8 mouse cellular contexts compared by ENCODE assay signal in the genomic region with DNA sequence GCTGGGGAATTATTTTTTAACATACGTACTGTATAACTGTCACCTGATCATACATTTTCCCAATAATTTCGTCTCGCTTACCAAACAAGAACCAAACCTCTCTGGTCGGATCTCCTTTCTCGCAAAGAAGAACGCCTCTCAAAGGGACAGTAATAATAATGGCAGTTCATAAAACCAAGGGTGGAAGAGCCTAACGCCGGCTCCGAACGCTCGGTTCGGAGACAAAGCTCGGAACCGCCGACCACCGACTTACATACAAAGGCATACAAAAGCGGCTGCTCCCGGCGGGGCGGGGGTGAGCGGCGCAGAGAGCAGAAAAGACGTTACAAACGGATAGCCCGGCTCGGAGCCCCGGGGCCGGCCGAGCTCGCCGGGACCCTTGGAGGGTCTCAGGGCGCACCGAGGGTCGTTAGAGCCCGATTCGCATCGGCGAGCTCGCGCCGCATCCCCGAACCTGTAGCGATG. TPM values are rescaled to one million over a fixed set of nuclear protein-coding genes. Genes with fewer than 3 reads are reported as not detected.
DNase-seq lines count a peak whose midpoint lies in the region; ATAC-seq and TF ChIP-seq lines count a peak whose summit lies in the region.

No protein-coding gene starts in this region.

- 1% methylated on average over 43 of the region's 43 CpGs for WGBS in embryonic facial prominence, embryonic 11.5 days
- under 1% methylated on average over 43 of the region's 43 CpGs for WGBS in intestine, embryonic 15.5 days
- WGBS in midbrain, embryonic 12.5 days: under 1% methylated on average over 43 of the region's 43 CpGs

- H3K4me1 ChIP-seq in G1E (ENCODE audit: insufficient read depth, low read depth, low read length): peaks cover 58% of the 10 kb centered on the region
- no peaks in the 10 kb centered on the region for H3K4me1 ChIP-seq in embryonic facial prominence, embryonic 11.5 days (ENCODE audit: control insufficient read depth, insufficient read depth, low read length)
- no peaks in the 10 kb centered on the region; the same call in 1 of the 2 replicates for H3K4me1 ChIP-seq in intestine, embryonic 15.5 days (replicated peaks)
- H3K4me1 ChIP-seq in midbrain, embryonic 12.5 days: peaks cover 12% of the 10 kb centered on the region

- peak overlapping the region; percentile 80 for H3K4me3 ChIP-seq in layer of hippocampus, adult 2 months
- H3K4me3 ChIP-seq in G1E (ENCODE audit: low read depth, low read length): peak overlapping the region; percentile 100
- peak overlapping the region; percentile 98 for H3K4me3 ChIP-seq in embryonic facial prominence, embryonic 11.5 days (ENCODE audit: low read depth, low read length)
- peak overlapping the region; percentile 96 for H3K4me3 ChIP-seq in intestine, embryonic 15.5 days (replicated peaks)
- peak overlapping the region; percentile 89 for H3K4me3 ChIP-seq in midbrain, embryonic 12.5 days

- H3K27ac ChIP-seq in layer of hippocampus, adult 2 months: peak overlapping the region; percentile 95
- H3K27ac ChIP-seq in embryonic facial prominence, embryonic 11.5 days (replicated peaks; ENCODE audit: low read depth, low read length): peak overlapping the region; percentile 36; the same call in 1 of the 2 replicates
- peak overlapping the region; percentile 88 for H3K27ac ChIP-seq in intestine, embryonic 15.5 days
- peak overlapping the region; percentile 94 for H3K27ac ChIP-seq in midbrain, embryonic 12.5 days (replicated peaks)

- no peak for ATAC-seq in G1E (ENCODE audit: extremely low read depth, insufficient number of reproducible peaks, low FRiP score, poor library complexity, severe bottlenecking)
- ATAC-seq in embryonic facial prominence, embryonic 11.5 days (replicated peaks; ENCODE audit: insufficient number of reproducible peaks, low FRiP score, low TSS enrichment, low read depth): no peak
- ATAC-seq in intestine, embryonic 15.5 days: no peak
- ATAC-seq in midbrain, embryonic 12.5 days (ENCODE audit: low FRiP score, low read depth): no peak; the same call in none of the 2 replicates

- no peaks in the 10 kb centered on the region for H3K27me3 ChIP-seq in G1E (ENCODE audit: insufficient read depth, low read length)
- peaks cover 8% of the 10 kb centered on the region for H3K27me3 ChIP-seq in embryonic facial prominence, embryonic 11.5 days (ENCODE audit: control insufficient read depth, insufficient read depth, low read length)
- no peaks in the 10 kb centered on the region; the same call in 1 of the 2 replicates for H3K27me3 ChIP-seq in intestine, embryonic 15.5 days (replicated peaks)
- peaks cover 7% of the 10 kb centered on the region; the same call in 1 of the 2 replicates for H3K27me3 ChIP-seq in midbrain, embryonic 12.5 days

- peaks cover 17% of the 10 kb centered on the region for H3K36me3 ChIP-seq in G1E (replicated peaks)
- no peaks in the 10 kb centered on the region for H3K36me3 ChIP-seq in embryonic facial prominence, embryonic 11.5 days (replicated peaks; ENCODE audit: control insufficient read depth, insufficient read depth, low read depth, low read length)
- H3K36me3 ChIP-seq in intestine, embryonic 15.5 days: no peaks in the 10 kb centered on the region
- H3K36me3 ChIP-seq in midbrain, embryonic 12.5 days: no peaks in the 10 kb centered on the region; the same call in 1 of the 2 replicates

- DNase-seq in layer of hippocampus, adult 2 months (ENCODE audit: low spot score in 2 of 2): no peak
- DNase-seq in layer of hippocampus, postnatal 10 days (ENCODE audit: low spot score in 2 of 2): no peak
- no peak for DNase-seq in G1E (ENCODE audit: low spot score)
- no peak for DNase-seq in embryonic facial prominence, embryonic 11.5 days (ENCODE audit: low spot score)
- no peak for DNase-seq in urinary bladder, postnatal 25 days (ENCODE audit: low spot score)
- no peak for DNase-seq in left cerebral cortex, postnatal 36 days (ENCODE audit: low spot score in 2 of 2)

- intact Hi-C loops in left cerebral cortex, postnatal 36 days (cut with DNase I): loop anchor here (5.0 kb wide), 2 partner anchors 33 to 153 kb away; partner anchors contain the start of gene Adck2

- no peak for TF ChIP-seq CTCF in layer of hippocampus, adult 2 months (conservative IDR thresholded peaks at IDR 0.05)
- TF ChIP-seq CTCF in G1E (IDR thresholded peaks at IDR 0.05; ENCODE audit: low read depth, low read length): no peak

- H3K9ac ChIP-seq in embryonic facial prominence, embryonic 11.5 days (replicated peaks; ENCODE audit: low read length): peak overlapping the region; percentile 61
- peak overlapping the region; percentile 71 for H3K9ac ChIP-seq in intestine, embryonic 15.5 days
- peak overlapping the region; percentile 83 for H3K9ac ChIP-seq in midbrain, embryonic 12.5 days (replicated peaks)

- peak overlapping the region; percentile 60 for H3K4me2 ChIP-seq in embryonic facial prominence, embryonic 11.5 days (ENCODE audit: low read depth, low read length)
- H3K4me2 ChIP-seq in intestine, embryonic 15.5 days (replicated peaks): peak overlapping the region; percentile 65
- H3K4me2 ChIP-seq in midbrain, embryonic 12.5 days (replicated peaks): peak overlapping the region; percentile 68

- no peaks in the 10 kb centered on the region for H3K9me3 ChIP-seq in G1E (replicated peaks)
- no peaks in the 10 kb centered on the region for H3K9me3 ChIP-seq in embryonic facial prominence, embryonic 11.5 days (replicated peaks; ENCODE audit: control insufficient read depth, low read length)
- no peaks in the 10 kb centered on the region for H3K9me3 ChIP-seq in intestine, embryonic 15.5 days
- no peaks in the 10 kb centered on the region for H3K9me3 ChIP-seq in midbrain, embryonic 12.5 days

RNA-seq across cellular contexts. Expression of gene Mkrn1, which starts 0.8 kb away (rescaled TPM):
- total RNA-seq in layer of hippocampus, adult 2 months (2021): 100 to 1,000 TPM; 116 to 119 TPM
- total RNA-seq in layer of hippocampus, postnatal 10 days (2021): 100 to 1,000 TPM; 163 to 165 TPM
- 39.8 and 60.5 TPM in 2 replicates for total RNA-seq in G1E (2014; fragmentation: Nextera tagmentation)
- 58.6 and 59.5 TPM in 2 replicates for total RNA-seq in G1E (2017)
- 45.4 and 66.4 TPM in 2 replicates for polyA plus RNA-seq in G1E (2012)
- 55.7 and 59.7 TPM in 2 replicates for polyA plus RNA-seq in embryonic facial prominence, embryonic 11.5 days (2014; fragmentation: Nextera tagmentation; extraction: Ambion mirVana)
- polyA plus RNA-seq in intestine, embryonic 15.5 days (2015; fragmentation: Nextera tagmentation; extraction: Ambion mirVana): 59.3 and 64.8 TPM in 2 replicates
- polyA plus RNA-seq in midbrain, embryonic 12.5 days (2016; fragmentation: Nextera tagmentation; extraction: Ambion mirVana): 167 and 184 TPM in 2 replicates
- 100 to 1,000 TPM; 131 to 151 TPM for total RNA-seq in left cerebral cortex, postnatal 36 days (2021)

RNA-seq across cellular contexts. Expression of gene Rab19, which starts 38.4 kb away (rescaled TPM):
- total RNA-seq in layer of hippocampus, adult 2 months (2021): not detected
- not detected for total RNA-seq in layer of hippocampus, postnatal 10 days (2021)
- total RNA-seq in G1E (2014; fragmentation: Nextera tagmentation): not detected in 2 replicates
- total RNA-seq in G1E (2017): 1.9 and 2.5 TPM in 2 replicates
- polyA plus RNA-seq in G1E (2012): not detected in 2 replicates
- 0.78 and 1.1 TPM in 2 replicates for polyA plus RNA-seq in embryonic facial prominence, embryonic 11.5 days (2014; fragmentation: Nextera tagmentation; extraction: Ambion mirVana)
- polyA plus RNA-seq in intestine, embryonic 15.5 days (2015; fragmentation: Nextera tagmentation; extraction: Ambion mirVana): 6.1 and 8.1 TPM in 2 replicates
- polyA plus RNA-seq in midbrain, embryonic 12.5 days (2016; fragmentation: Nextera tagmentation; extraction: Ambion mirVana): 0.20 and 0.26 TPM in 2 replicates
- not detected for total RNA-seq in left cerebral cortex, postnatal 36 days (2021)

RNA-seq across cellular contexts. Expression of gene Slc37a3, which starts 41.9 kb away (rescaled TPM):
- 10 to 100 TPM; 67.6 to 75.5 TPM for total RNA-seq in layer of hippocampus, adult 2 months (2021)
- 10 to 100 TPM; 74.6 to 85.4 TPM for total RNA-seq in layer of hippocampus, postnatal 10 days (2021)
- total RNA-seq in G1E (2014; fragmentation: Nextera tagmentation) (4.1 and 18.0 TPM in 2 replicates), G1E (2017) (17.9 and 22.4 TPM in 2 replicates)
- polyA plus RNA-seq in G1E (2012): 1.3 and 2.1 TPM in 2 replicates
- polyA plus RNA-seq in embryonic facial prominence, embryonic 11.5 days (2014; fragmentation: Nextera tagmentation; extraction: Ambion mirVana): 44.2 and 47.7 TPM in 2 replicates
- polyA plus RNA-seq in intestine, embryonic 15.5 days (2015; fragmentation: Nextera tagmentation; extraction: Ambion mirVana): 35.6 and 38.2 TPM in 2 replicates
- 52.6 and 53.0 TPM in 2 replicates for polyA plus RNA-seq in midbrain, embryonic 12.5 days (2016; fragmentation: Nextera tagmentation; extraction: Ambion mirVana)
- total RNA-seq in left cerebral cortex, postnatal 36 days (2021): 10 to 100 TPM; 70.8 to 79.2 TPM

Comparison
In these comparisons a context has a peak if more than half of its experiments do, and no peak if none do; other contexts are left out.
1. H3K27ac ChIP-seq: peak in every context shown above with its lines; median percentile 95 in layer of hippocampus, adult 2 months; 94 in midbrain, embryonic 12.5 days; 88 in intestine, embryonic 15.5 days; 36 in embryonic facial prominence, embryonic 11.5 days.